Mouse (Mus musculus): Measurements from ENCODE around the gene Nfkbid.

- no peak for TF ChIP-seq GATA1 (IDR thresholded peaks at IDR 0.05; ENCODE audit: borderline replicate concordance, low read length)
- TF ChIP-seq FLI1 (IDR thresholded peaks at IDR 0.05; ENCODE audit: low read length): no peak
These were observed 32.7 kb downstream of the Nfkbid start for GRCm38 (mm10) chr7:30454259-30454658.

Data from megakaryocyte, embryonic 14.5 days (primary cell).